8 mouse cellular contexts compared by ENCODE assay signal in the genomic region with DNA sequence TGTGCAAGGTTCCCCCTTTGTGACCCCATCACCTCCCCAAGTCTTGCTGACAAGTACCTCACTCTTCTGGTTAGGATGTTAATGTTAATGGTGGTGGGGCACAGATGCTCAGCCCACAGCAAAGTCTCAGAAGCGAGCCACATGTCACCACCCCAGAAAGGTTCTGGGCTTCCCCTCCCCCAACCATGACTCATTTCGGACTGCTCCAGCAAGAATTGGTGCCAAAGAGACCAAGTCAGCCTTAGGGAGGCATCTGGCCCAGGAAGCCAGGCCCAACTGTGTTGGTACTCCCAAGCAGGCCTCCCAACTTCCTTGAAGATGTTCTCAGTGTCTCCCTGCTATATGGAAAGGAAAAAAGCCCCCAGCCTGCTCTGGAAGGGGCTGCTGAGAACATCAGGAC.
"Had no signal": no experiment of that assay in that cellular context is flagged by ENCODE, and none has a peak within 500 bp of the region (broad histone marks: within the 10 kb centered on the region; RNA-seq: fewer than 3 reads in every experiment).

No protein-coding gene starts in this region.

- DNase-seq: kidney, adult 11 months; kidney, adult 9 months; kidney, postnatal 36 days; lung, adult 2 months; lung, postnatal 4 days; midbrain, embryonic 14.5 days; thymus, adult 18-20 months; thymus, postnatal 14 days had no signal
